Mouse (Mus musculus) limb, embryonic 12.5 days (tissue): ENCODE measurements around the gene Donson. TPM values are rescaled to one million over a fixed set of nuclear protein-coding genes. Genes with fewer than 3 reads are reported as not detected.

ENCODE experiments used
- ATAC-seq: fragments of 200-750 bp; cut with Nextera tagmentation; 2 replicates; pipeline ENCODE4 v1.8.0; 2017; ENCODE audit warnings: low read depth, moderate TSS enrichment; ENCODE audit not compliant: insufficient number of reproducible peaks, insufficient read depth, low FRiP score, low TSS enrichment
- H3K27ac ChIP-seq: fragments of 300-500 bp; sonication (generic); 2 replicates; pipeline ENCODE4 v1.5.1; 2016; ENCODE audit warnings: mild to moderate bottlenecking, moderate library complexity
- H3K27me3 ChIP-seq: fragments of 300-500 bp; sonication (generic); 2 replicates; pipeline ENCODE4 v1.6.1; 2016; ENCODE audit warnings: mild to moderate bottlenecking, moderate library complexity
- H3K36me3 ChIP-seq: fragments of 300-500 bp; sonication (generic); 2 replicates; pipeline ENCODE4 v1.6.1; 2016; ENCODE audit warnings: mild to moderate bottlenecking, moderate library complexity
- H3K4me1 ChIP-seq: fragments of 300-500 bp; sonication (generic); replicated peaks from 2 replicates; pipeline ENCODE4 v1.6.1; 2016
- H3K4me2 ChIP-seq: fragments of 300-500 bp; sonication (generic); 2 replicates; pipeline ENCODE4 v1.6.1; 2016; ENCODE audit warnings: mild to moderate bottlenecking, moderate library complexity
- H3K4me3 ChIP-seq: fragments of 300-500 bp; sonication (generic); replicated peaks from 2 replicates; pipeline ENCODE4 v1.5.1; 2016; ENCODE audit warnings: mild to moderate bottlenecking
- H3K9ac ChIP-seq: fragments of 300-500 bp; sonication (generic); replicated peaks from 2 replicates; pipeline ENCODE4 v1.6.1; 2016; ENCODE audit warnings: mild to moderate bottlenecking, moderate library complexity
- H3K9me3 ChIP-seq: fragments of 300-500 bp; sonication (generic); 2 replicates; pipeline ENCODE4 v1.6.1; 2016; ENCODE audit warnings: mild to moderate bottlenecking, moderate library complexity
- WGBS: fragments of 180-500 bp; shearing (Covaris S2); methylation state at CpG from one replicate; pipeline ENCODE4 v1.1.7; 2016; 5-methylcytosine and 5-hydroxymethylcytosine counted together
- polyA plus RNA-seq: library from polyadenylated mRNA; unstranded; fragments of >200 nt; fragmentation: Nextera tagmentation; extraction: Ambion mirVana; gene quantifications from 2 replicates; pipeline ENCODE4 v1.2.1, GENCODE M21; 2016

The Donson gene
- polyA plus RNA-seq, result 36.2 and 38.5 TPM in 2 replicates

DNA sequence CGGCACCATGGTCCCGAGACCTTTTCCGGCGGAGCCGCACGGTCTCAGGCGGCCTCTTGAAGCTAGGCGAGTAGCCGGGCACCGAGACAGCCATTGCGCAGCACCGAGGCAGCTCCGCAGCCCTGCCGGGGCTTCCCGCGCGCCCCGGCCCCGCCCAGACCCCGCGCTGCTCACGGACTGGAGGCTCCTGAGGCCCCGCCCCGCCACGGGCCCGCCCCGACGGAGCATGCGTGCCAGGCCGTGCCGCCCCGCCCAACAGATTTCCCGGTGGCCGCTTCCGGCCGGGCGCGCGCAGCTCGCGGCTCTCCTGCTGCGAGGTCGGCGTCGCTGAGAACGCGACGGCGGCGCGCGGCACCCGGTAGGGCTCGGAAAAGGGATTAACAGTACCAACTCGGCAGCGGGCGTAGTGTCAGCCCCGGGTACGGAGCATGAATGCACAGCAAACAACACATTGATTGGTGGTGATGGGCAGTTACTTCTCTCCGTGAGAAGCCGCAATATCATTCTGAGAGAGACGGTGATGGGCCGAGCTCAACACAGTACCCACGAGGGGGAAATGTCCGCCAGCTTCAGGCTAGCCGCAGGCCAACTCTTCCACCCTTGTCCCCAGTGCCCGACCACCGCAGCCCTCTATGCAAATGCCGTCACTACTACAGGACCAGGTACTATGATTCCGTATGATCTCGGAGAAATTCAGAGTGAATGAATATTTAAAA, at the start of gene Donson:
Gene Donson (minus strand): TSS at position 152 of the 716 bp plus-strand sequence.
- peak within 1 kb of the TSS; percentile 82 for H3K27ac ChIP-seq
- peak within 1 kb of the TSS; percentile 94 for H3K9ac ChIP-seq
- peaks cover 30% of the 10 kb centered on the region for H3K36me3 ChIP-seq
- peak within 1 kb of the TSS; percentile 89 for H3K4me3 ChIP-seq
- peaks cover 19% of the 10 kb centered on the region for H3K4me1 ChIP-seq
- H3K9me3 ChIP-seq, result no peaks in the 10 kb centered on the region
- peak; percentile 98 for ATAC-seq
- WGBS, result 1% methylated on average over 70 of the region's 71 CpGs
- no peaks in the 10 kb centered on the region for H3K27me3 ChIP-seq
- peak within 1 kb of the TSS; percentile 77 for H3K4me2 ChIP-seq

DNA sequence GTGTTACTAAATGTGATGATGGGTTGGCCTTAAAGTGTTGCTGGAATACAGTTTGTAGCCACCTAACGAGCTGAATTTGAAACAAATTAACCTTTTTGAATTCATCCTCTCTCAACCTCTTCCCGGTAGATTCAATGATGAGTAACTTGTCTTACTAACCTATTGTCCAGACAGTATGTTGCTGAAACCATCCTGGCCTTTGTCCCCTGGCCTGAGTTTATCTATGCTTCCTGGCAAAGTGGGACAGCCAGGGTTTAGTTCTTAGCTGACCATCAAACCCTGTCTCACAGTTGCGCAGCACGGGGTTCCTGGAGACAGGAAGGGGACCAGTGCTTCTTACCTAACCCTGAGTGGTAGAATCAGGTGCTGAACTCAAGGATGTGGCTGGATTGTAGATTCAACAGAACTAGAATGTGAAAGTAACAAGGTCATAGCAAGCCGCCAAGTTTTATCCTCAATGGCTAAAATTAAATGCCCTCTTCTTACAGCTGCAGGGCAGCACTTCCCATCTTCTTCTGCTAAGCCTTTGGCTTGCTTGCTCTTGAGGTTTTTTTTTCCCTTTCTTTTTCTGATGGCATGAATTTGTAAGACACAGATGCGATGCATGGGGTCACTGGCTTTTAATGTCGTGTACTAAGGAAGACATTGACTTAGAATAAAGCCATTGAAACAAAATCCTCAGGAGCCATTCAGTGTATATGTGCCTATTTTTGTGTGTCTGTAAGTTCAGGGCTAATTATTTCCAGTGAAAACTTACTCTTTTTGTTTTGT, 47.7 kb upstream of the Donson start:
- Histone ChIP-seq H3K4me3 (no peak overlapping the region), H3K4me2 (no peak overlapping the region), H3K27me3 (no peaks in the 10 kb centered on the region), H3K9me3 (no peaks in the 10 kb centered on the region), H3K36me3 (no peaks in the 10 kb centered on the region), H3K4me1 (peaks cover 21% of the 10 kb centered on the region), H3K9ac (no peak overlapping the region), H3K27ac (no peak overlapping the region)
- ATAC-seq, result no peak
- 82% methylated on average over 7 of the region's 7 CpGs for WGBS

GRCm38 (mm10) chr16:91734771-91735170, 46.2 kb upstream of the Donson start:
- Histone ChIP-seq H3K9ac (no peak overlapping the region), H3K36me3 (no peaks in the 10 kb centered on the region), H3K4me2 (no peak overlapping the region), H3K27me3 (no peaks in the 10 kb centered on the region), H3K4me3 (no peak overlapping the region), H3K4me1 (peaks cover 24% of the 10 kb centered on the region), H3K9me3 (no peaks in the 10 kb centered on the region), H3K27ac (no peak overlapping the region)
- WGBS, result 64% methylated on average over 5 of the region's 5 CpGs
- ATAC-seq, result no peak

GRCm38 (mm10) chr16:91732816-91733215, 44.2 kb upstream of the Donson start:
- peaks cover 26% of the 10 kb centered on the region for H3K4me1 ChIP-seq
- no peaks in the 10 kb centered on the region for H3K9me3 ChIP-seq
- H3K36me3 ChIP-seq, result no peaks in the 10 kb centered on the region
- H3K27ac ChIP-seq, result no peak overlapping the region
- ATAC-seq, result no peak
- H3K4me3 ChIP-seq, result no peak overlapping the region
- WGBS, result 67% methylated on average over 2 of the region's 2 CpGs
- no peaks in the 10 kb centered on the region for H3K27me3 ChIP-seq
- no peak overlapping the region for H3K9ac ChIP-seq
- no peak overlapping the region for H3K4me2 ChIP-seq

GRCm38 (mm10) chr16:91730446-91730845, 41.9 kb upstream of the Donson start:
- H3K36me3 ChIP-seq, result no peaks in the 10 kb centered on the region
- peak overlapping the region; percentile 96 for H3K4me3 ChIP-seq
- no peaks in the 10 kb centered on the region for H3K9me3 ChIP-seq
- peak overlapping the region; percentile 76 for H3K4me2 ChIP-seq
- no peaks in the 10 kb centered on the region for H3K27me3 ChIP-seq
- under 1% methylated on average over 11 of the region's 11 CpGs for WGBS
- ATAC-seq, result no peak
- H3K4me1 ChIP-seq, result peaks cover 31% of the 10 kb centered on the region
- H3K27ac ChIP-seq, result no peak overlapping the region
- H3K9ac ChIP-seq, result peak overlapping the region; percentile 93

DNA sequence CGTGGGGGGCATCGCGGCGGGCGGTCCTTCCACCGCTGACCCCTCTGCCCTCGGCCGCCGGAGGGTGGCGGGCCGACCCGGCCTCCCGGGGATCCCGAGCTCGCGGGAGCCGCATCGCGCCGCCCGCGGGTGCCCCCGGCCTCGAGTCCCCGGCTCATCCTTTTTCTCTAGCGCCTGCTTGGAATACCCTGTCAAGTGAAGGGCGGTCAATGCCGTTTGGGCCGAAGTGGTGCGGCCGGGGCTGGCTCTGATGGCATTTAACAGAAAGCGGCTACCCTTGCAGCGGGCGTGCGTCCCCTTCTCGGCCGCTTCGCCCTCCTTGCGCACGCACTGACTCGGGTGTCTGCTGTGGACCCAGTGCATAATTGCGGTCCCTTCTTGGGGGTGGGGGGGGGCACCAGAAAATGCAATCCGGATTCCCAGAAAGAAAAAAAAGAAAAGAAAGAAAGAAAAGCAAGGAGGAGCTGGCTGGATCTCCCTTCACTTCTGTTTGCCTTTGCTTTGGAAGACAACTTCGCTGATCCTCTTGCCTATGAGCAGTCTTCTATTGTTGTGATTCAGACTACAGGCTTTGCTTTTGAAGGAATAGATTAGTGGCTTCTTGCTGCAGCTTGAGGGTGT, 41.4 kb upstream of the Donson start:
- Histone ChIP-seq H3K27me3 (no peaks in the 10 kb centered on the region), H3K4me3 (peak overlapping the region; percentile 96), H3K27ac (peak overlapping the region; percentile 93), H3K4me2 (peak overlapping the region; percentile 76), H3K36me3 (peaks cover 3% of the 10 kb centered on the region; the same call in 1 of the 2 replicates), H3K9ac (peak overlapping the region; percentile 93), H3K4me1 (peaks cover 28% of the 10 kb centered on the region), H3K9me3 (no peaks in the 10 kb centered on the region)
- WGBS, result 1% methylated on average over 42 of the region's 44 CpGs
- no peak for ATAC-seq

GRCm38 (mm10) chr16:91729066-91729482, 40.5 kb upstream of the Donson start, which contains the start of gene Itsn1:
Itsn1 (plus strand) TSS chr16:91729281.
- ATAC-seq, result peak; percentile 94
- H3K27ac ChIP-seq, result peak within 1 kb of the TSS; percentile 93
- peak within 1 kb of the TSS; percentile 93 for H3K9ac ChIP-seq
- no peaks in the 10 kb centered on the region for H3K9me3 ChIP-seq
- peaks cover 21% of the 10 kb centered on the region for H3K4me1 ChIP-seq
- H3K36me3 ChIP-seq, result peaks cover 11% of the 10 kb centered on the region; the same call in 1 of the 2 replicates
- WGBS, result under 1% methylated on average over 33 of the region's 33 CpGs
- H3K27me3 ChIP-seq, result no peaks in the 10 kb centered on the region
- peak within 1 kb of the TSS; percentile 78 for H3K4me2 ChIP-seq
- peak within 1 kb of the TSS; percentile 96 for H3K4me3 ChIP-seq

- ATAC-seq, result peak; percentile 97
- 1% methylated on average over 46 of the region's 46 CpGs for WGBS
These were observed 39.8 kb upstream of the Donson start, which contains the start of gene Cryzl1 for GRCm38 (mm10) chr16:91728123-91729065. Cryzl1 (minus strand) TSS chr16:91728975.

GRCm38 (mm10) chr16:91727433-91727832, 38.9 kb upstream of the Donson start:
- peaks cover 11% of the 10 kb centered on the region; the same call in 1 of the 2 replicates for H3K36me3 ChIP-seq
- peak overlapping the region; percentile 58 for H3K9ac ChIP-seq
- ATAC-seq, result no peak
- no peaks in the 10 kb centered on the region for H3K27me3 ChIP-seq
- peak overlapping the region; percentile 96 for H3K4me3 ChIP-seq
- WGBS, result 93% methylated on average over 15 of the region's 15 CpGs
- peak overlapping the region; percentile 78 for H3K4me2 ChIP-seq
- H3K27ac ChIP-seq, result no peak overlapping the region
- H3K9me3 ChIP-seq, result no peaks in the 10 kb centered on the region
- peaks cover 21% of the 10 kb centered on the region for H3K4me1 ChIP-seq

More at GRCm38 (mm10) chr16:91728123-91729065, 39.8 kb upstream of the Donson start, which contains the start of gene Cryzl1:
- Histone ChIP-seq H3K27me3 (no peaks in the 10 kb centered on the region), H3K4me2 (peak within 1 kb of the TSS; percentile 78), H3K4me3 (peak within 1 kb of the TSS; percentile 96), H3K36me3 (peaks cover 11% of the 10 kb centered on the region; the same call in 1 of the 2 replicates), H3K4me1 (peaks cover 21% of the 10 kb centered on the region), H3K27ac (peak within 1 kb of the TSS; percentile 93), H3K9ac (peak within 1 kb of the TSS; percentile 93), H3K9me3 (no peaks in the 10 kb centered on the region)

GRCm38 (mm10) chr16:91724247-91724646, 35.7 kb upstream of the Donson start:
- Histone ChIP-seq H3K9ac (no peak overlapping the region), H3K4me2 (no peak overlapping the region), H3K36me3 (peaks cover 30% of the 10 kb centered on the region; the same call in 1 of the 2 replicates), H3K4me1 (peaks cover 11% of the 10 kb centered on the region), H3K27me3 (no peaks in the 10 kb centered on the region), H3K9me3 (no peaks in the 10 kb centered on the region), H3K27ac (no peak overlapping the region), H3K4me3 (no peak overlapping the region)
- no peak for ATAC-seq
- WGBS, result 52% methylated on average over 3 of the region's 3 CpGs
